Mouse (Mus musculus) layer of hippocampus, postnatal 25 days (tissue): ENCODE data around the gene Fshr. TPM values are rescaled to one million over a fixed set of nuclear protein-coding genes. Genes with fewer than 3 reads are reported as not detected.
"Not testable (repeated sequence)": the region's sequence is repeated elsewhere in the genome, so short reads cannot be mapped to it uniquely, and the experiment has no call there.

Experiments
- DNase-seq, 2 experiments: peaks; one replicate each; pipeline ENCODE4 v3.0.0; 2022; ENCODE audit warnings: mixed read lengths in 2 of 2, low spot score in 1 of 2; ENCODE audit errors: extremely low spot score in 1 of 2
- total RNA-seq, 2 experiments: library from RNA; stranded (reverse); gene quantifications; 2 replicates each; pipeline ENCODE4 v1.2.3; 2021

The Fshr gene
- not detected for total RNA-seq

DNA sequence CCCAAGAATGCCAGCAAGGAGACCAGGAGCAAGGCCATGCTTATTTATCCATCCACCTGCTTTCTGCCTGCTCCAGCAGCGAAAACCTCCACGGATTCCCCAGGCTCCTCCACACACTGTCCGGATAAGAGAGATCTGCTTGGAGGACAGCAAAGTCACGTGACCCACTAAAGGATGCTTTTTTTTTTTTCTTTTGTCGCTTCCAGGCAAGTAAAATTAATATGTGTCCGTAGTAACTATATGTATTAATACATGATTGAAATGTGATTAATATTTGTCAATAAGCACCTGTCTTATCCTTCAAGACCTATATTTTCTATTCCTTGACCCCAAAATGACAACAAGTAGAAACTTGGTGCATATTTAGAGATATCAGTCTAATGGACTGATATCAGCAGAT, at the start of gene Fshr:
Gene Fshr (minus strand): TSS at position 101 of the 400 bp plus-strand sequence.
- DNase-seq, result no peak

DNA sequence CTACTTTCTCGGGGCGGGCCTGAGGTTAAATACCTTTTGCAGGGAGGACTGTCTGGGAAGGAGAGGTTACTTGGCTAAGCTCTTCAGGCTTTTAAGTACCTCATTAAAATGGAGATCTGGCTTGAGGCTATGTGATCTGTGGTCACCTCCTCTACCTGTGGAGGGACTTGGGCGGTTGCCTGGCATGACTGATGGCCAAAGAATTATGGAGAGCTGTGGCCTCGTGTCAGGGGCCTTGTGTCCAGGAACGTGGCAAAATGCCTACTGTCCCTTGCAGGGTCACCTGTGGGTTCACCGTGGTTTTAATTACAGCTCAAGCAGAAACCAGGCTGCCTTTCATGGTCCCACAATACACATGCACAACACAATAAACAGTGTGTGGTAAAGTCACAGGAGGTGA, 1.7 kb upstream of the Fshr start:
- no peak for DNase-seq

DNA sequence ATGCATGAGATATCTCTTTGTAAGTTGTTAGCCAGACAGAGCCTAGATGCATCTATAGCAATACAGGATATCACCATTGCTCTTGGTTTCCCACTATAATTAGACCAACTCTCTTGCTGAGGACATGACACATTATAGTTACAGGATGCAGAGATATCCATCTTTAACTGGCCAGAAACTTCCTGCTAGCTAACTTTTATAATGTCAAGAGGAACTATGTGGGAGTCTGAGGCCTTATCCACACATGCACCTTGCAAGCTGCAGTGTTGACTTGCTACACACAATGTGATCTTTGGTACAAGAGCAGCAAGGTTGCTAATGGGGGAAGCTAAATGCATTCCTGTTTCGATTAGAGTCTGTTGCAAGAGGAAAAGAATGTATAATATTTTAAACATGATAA, 26.9 kb downstream of the Fshr start:
- no peak for DNase-seq

DNA sequence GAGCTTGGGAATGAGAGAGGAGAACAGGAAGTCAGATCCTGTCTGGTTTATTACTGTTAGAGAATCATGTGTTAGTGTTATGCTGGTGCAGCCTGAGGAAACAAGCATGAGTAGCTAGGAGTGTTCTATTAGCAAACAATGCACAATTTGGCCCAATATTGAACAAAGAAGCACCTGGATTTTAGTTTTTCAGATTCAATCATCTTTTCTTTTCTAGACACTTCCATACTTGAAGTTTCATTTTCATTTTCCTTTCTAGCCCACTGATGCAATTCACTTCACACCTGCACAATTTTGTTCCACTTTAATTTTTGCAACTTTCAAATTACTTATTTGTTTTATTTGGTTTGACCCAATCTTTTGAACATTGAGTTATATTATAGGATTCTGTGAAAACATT, 35.7 kb downstream of the Fshr start:
- no peak for DNase-seq

DNA sequence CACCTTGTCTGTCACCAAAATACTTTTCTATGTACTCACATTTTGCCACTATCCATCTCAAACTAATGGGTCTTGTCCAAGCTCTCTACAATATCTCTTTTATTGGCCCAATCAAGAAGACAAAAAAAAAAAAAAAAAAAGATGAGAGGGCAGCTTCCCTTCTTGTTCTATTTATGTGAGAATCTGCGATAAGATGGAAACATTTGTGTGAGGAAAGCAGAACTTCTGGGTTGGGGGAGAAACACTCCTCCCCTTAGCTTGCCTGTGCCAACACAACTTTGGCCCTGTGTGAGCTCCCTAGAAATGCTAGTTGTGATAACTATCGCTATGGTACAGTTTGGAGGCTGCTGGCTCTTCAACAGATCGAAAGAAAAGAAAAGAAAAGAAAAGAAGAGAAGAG, 38.0 kb downstream of the Fshr start:
- no peak for DNase-seq

DNA sequence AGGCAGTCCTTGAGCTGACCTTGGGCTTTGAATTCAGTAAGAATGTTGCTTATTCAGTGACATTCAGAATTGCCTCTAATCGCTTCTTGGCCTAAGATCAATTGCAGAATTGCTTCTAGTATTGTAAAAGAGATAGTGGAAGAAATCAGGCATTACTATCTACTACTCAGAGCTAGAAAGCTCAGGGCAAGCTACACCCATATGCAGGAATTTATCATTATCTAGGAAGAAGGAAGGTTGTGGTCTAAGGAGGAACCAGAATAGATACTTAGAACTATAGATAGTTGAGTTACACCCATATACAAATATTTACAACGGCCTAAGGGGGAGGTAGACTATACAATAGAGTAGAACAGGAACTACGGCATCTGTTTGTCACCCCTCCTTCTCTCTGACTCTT, 41.1 kb downstream of the Fshr start:
- DNase-seq, result not testable (repeated sequence)

DNA sequence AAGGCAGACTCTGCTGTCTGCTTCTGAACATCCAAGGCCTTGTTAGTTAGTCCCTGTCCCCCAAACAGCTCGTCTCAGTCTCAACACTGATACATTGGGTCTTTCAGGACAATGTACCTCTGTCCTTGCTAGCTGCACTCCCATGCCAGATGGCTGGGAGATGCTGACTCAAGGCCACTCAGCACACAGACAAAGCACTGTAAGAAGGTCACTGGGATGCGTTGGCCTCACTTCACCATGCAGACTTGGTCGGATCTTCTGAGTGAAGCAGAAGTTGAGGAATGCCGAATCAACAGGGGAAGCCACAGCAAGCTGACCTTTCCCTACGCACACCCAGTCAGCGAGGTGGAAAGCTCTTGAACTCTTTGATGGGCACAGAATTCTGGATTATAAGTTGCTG, 55.7 kb downstream of the Fshr start:
- DNase-seq, result no peak

DNA sequence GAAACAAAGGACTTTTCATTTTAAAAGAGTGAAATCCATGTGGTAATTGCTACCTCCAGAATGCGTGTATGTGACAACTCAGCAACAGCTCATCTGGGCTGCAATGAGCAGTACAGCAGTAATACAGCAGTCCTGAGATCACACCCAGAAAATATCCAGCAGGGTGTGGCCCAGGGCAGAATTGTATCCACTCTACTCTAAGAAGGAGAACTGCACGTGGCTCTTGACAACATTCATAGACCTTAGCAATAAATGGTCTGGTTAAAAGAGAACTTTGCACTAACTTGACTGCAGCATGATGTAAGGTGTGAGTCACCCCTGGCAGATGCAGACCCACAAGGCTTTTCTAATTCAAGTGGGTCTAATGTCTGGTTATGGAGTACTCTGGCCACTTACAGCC, 80.5 kb downstream of the Fshr start:
- no peak for DNase-seq

DNA sequence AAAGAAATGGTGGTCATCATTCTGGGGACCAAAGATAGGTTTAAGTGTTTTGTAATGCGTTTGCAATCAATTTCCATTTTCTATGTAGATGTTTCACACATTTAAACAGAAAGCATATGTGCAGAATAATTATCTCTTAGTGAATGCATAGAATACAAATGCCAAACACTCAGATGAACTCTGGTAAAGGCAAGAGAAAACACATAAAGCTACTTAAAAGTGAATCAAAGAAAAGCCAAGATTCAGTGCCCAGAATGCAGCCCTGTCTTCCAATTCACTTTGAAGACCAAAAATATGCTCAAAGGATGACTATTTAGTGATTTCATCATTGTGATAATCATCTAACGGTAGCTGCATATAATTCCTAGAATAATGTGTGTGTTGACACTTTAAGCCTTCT, 81.2 kb downstream of the Fshr start:
- DNase-seq, result no peak

DNA sequence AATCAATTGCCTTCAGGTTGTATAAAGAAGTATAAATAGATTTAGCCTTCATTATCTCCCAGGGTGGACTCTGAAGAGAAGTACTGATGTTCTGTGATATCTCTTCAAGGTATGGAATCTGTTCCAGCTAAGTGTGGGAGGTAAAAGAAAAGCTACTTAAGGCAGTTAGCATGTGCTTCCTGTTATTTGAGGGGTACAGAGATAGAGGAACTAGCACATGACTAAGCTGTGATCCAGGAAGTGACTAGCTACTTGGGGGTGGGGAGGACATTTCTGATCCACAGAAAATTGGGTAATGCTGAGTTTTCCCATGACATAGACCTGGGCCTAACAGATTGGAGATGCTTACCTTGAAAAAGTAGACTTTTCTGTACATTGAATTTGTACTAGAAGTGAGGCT, 86.5 kb downstream of the Fshr start:
- DNase-seq, result no peak

DNA sequence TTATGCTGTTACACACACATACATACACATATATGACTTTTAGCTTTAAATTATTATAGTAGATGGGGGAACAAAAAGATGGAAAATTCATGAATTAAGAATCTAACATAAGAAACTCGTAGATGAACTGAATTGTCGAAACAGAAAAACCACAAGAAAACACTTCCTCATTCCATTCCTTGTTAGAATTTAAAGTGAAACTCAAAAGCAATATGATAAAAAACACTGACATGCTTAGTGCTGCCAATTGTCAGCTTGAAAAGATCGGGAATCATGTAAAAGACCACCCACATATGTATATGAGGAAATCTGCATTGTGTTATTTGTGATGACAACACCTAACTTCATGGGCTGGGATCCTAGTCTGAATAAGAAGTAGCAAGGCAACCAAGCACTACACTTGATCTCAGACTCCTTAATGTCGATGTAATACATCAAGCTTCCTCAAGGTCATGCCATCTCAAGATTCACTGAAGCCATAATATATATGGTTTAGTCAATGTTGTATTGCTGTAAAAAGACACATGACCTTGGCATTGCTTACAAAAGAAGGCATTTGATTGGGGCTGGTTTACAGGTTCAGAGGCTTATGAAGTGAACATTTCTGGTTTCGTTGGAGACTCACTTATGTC, 99.6 kb downstream of the Fshr start:
- no peak for DNase-seq

DNA sequence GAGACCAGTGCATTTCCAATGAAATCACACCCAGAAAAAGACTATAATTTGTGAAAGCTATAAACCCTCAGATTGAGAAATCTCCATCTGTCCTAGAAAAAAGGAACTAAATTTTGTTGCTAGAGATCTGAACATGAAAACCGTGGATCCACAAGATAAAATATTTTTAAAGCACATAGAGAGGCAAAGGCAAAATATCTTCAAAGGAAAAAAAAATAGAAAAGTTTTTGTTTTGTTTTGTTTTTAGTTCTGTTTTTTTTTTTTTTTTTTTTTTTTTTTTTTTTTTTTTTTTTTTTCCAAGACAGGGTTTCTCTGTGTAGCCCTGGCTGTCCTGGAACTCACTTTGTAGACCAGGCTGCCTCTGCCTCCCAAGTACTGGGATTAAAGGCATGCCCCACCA, 100.7 kb downstream of the Fshr start:
- not testable (repeated sequence) for DNase-seq

DNA sequence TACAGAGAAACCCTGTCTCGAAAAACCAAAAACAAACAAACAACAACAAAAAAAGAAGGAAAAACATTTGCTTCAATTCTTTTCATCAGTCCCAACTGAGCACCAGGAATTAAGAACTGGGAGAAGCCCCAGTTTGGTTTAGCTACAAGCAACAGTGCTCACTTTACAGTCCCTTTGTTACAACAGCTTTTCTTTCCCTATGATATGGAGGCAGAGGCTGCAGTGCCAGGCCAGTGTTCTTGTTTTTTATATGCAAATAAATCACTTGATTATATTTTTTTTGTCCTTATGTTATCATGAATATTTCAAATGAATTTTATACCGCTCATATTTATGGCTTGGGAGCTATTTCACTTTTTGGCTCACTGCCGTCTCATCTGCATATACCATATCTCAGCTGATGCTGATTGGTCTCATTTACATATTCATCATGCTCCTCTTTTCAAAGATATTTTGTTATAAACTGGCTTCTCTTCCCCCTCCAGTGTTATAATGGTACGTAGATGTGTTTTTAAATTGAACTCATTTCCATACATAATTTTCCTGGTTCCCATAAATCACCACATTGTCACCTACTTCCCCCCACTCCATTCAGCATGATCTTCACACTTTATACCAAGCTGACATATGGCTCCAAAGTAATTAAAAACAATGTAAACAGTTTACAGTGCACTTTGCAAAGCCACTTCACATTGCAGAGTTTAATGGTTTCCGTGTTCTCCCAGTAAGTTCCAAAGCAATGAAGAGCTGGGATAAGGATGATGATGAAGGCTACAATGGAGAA, 110.6 kb downstream of the Fshr start:
- no peak for DNase-seq

DNA sequence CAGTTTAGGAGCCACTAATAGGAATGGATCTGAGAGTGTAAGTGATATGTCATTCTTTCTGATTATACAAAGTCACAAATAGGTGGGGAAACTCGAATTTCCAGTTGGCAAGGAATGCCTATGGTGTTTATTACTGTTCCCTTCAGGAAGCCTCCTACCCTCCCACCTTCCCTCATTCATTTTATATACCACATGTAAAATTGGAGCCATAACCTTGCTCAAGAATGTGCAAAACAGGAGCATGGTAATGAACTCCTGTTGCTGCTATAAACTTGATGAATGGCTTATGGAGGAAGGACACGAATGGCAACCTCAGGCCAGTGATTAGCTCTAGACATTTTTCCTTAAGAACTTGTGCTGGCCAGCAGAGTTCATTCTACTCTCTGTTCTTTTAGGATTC, 117.6 kb downstream of the Fshr start:
- no peak for DNase-seq

DNA sequence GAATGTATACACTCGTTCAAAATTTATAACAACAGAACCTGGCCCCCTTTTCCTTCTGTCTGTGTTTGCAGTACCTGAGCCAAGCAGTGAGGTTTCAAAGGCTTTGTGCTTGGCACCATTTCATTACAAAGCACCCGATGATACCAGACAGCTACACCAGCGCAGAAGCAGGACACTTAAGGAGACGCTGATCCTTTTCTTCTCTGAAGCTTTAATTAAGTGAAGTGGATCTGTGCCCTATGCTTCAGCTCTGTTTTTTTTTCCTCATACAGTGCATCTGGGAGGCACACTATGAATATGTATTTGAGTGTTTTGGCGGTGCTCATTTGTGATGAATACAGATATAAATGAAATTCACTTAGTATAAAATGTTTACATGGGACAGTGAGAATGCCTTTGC, 120.8 kb downstream of the Fshr start:
- no peak for DNase-seq

DNA sequence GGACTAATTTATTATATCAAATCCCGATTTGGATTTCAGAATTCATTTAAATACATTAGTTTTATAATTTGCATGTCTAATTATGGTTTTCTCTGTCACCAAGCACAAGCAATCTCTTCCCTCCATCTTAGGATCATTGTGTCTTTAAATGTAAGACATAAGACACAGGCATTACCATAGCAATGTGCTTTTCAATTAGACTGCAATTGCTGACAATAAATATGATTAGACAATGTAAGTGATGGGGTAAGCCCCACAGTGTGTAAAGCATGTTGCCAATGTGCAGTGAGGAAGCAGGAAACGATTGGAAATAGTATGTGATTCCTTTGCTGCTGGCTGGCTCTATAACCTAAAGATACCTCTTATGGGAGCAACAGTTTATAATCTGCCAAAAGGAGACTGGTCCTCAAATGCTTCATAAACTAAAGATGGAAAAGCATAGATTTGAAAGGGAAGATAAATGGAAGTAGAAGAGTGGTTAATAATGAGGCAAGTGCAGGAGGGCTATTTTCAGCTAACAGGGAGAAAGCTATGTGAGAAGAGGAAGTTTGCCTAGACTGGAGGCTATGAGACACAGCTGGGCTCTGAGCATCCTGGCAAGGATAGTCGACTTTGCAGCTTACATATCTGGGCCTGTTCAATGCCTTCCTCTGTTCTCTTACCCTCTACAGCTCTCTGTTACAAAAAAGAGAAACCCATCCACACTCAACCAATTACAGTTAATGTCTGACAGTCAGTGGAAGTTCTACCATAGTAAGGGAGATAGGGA, 136.0 kb downstream of the Fshr start:
- DNase-seq, result no peak

DNA sequence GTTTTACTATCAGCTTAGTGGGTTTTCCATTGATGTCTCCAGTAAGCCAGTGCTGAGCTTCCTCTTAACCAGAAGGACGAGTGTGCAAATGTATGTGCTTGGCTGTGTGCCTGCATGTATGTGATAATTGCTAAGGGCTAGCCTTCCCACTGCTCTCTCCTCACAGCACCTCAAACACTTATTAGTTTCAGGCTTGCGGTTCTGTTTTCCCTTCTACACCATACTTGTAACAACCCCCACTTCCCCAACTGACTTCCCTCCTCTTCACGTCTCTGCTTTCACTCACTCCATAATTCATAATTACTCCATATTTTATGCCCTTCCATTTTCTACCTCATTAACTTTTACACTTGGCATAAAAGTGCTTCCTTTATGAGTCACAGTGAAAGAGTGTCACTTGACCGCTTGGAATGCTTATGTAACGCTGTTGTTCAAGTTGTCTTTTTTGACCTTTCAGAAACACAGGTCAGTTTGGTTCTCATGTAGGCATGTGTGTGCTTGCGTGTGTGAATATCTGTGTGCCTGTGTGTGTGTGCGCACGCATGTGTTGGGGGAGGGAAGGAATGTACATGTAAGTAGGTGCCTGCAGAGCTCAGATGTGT, 138.0 kb downstream of the Fshr start:
- no peak for DNase-seq

DNA sequence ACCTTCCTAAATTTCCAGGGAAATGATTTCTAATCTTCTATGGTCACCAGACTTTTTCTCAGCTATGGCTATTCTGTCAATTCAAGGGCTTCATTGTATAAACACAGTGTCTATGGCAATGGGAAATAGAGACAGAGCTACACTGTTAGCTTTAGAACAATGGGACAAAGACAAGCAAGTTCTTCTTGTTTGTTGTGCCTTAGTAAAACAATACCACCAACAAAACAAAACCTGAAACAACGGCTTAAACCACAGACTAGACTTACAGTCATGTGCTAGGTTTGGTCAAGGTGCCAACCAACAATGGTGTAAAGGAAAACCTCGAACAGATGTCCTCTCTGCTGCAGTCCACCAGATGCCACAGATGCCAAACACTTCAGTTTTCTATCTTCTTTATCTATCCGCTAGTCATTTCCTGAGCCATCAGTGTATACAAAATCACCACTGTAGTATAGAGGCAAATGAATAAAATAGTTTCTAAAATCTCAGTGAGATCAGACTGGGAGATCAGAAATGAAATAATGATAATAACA, 149.4 kb downstream of the Fshr start:
- no peak for DNase-seq

DNA sequence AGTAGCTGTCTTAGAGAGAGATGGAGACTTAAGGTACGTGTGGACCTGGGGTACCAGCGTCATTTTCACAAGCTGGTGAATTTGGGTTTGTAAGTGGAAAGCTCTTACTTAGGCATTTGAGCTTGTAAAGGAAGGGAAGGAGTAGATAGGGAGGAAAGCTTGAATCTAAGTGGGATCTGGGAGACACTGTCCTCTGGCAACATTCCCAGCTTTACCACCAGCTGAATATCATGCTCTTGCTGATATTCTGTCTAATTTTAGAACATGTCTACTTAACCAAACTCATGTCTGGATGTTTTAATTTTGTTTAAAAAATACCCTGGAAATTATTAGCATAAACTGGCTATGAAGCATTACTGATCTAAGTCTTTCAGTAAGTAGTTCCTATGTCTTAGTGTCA, 151.4 kb downstream of the Fshr start:
- DNase-seq, result no peak

DNA sequence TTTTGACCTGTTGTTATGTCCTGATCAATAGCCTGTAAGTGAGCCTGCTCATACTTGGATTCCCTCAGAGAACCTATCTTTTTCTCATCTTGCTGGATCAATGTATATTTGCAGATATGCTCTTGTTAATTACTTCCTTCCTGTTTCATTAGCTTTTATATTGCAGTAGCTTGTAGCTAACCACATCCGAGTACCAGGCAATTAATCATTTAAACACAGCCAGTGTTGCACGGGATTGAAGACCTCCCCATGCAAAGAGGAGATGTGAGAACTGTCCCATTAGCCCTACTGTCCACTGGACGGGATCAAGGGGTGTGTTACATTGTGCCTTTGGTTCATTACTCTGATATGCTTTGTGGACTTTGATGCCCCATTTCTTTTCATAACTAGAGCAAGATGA, 154.5 kb downstream of the Fshr start:
- DNase-seq, result no peak

DNA sequence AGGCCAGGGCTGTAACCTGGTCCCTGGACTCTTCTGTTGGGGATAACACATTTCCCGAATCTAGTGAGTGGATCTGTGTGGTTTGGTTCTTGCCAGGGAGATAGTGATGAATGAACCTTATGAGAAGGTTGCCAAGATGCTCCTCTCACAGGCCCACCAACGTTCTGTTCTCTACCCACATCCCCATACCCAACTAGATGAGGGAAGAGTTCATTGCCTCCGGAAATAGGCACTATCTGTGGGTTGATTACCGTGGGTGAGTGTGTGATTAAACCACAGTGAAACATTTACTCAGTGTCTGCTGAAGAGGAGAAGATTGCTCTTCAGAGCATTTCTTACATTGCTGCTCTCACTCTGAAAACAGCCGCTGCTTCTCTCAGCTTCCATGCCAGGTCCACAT, 163.8 kb downstream of the Fshr start:
- no peak for DNase-seq
